Mouse (Mus musculus): ENCODE data around the gene Kctd21.
A peak's percentile ranks its signal among the peaks of the same experiment; 100 is the strongest.

Kctd21 gene

DNA sequence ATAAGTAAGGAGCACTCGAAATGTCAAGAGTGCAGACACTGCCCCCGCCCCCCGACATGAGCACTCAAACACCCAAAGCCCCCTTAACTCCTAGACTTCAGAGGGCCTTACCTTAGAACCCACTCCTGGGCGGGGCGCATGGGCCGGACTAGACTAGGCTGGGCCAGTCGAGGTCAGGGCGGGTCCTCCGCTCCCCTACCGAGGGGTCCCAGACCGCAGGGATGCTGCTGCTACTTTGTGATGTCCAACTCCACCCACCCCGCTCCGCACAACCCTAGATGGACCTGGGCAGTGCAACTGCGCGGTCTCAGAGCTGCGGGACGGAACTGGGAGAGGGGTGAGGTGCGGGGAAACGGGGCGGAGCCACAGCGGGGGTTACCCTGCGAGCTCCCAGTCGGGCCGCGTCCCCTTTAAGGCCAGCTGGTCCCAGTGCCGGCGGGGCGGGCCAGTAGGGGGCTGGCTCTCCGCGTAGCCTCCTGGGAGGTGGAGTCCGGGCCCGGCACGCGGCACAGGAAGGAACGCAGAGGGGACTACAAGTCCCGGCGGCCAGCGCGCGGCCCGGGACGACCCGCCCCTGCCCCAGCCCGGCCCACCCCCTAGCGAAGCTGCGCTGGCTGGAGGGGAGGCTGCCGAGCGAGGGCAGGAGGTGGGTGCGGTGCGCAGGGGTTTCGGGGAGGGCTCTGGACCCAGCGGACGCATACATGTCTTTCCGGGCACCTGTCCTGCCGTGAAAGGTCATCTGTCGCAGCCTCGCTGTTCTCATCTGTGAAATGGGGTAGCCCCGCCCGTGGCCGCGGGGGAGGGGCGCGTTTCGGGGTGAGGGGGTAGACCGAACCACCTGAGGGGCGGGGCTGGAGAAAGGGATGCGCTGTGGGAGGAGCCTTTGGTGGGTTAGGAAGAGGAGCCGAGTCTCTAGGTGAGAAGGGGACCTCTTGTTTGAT lies at the start of gene Kctd21, which contains the start of gene Usp35:
Gene Kctd21 (plus strand): TSS at position 602 of the 941 bp plus-strand sequence.
Gene Usp35 (minus strand): TSS at position 295 of the 941 bp plus-strand sequence.
- DNase-seq (ENCODE audit: low spot score), result peak; percentile 94

DNA sequence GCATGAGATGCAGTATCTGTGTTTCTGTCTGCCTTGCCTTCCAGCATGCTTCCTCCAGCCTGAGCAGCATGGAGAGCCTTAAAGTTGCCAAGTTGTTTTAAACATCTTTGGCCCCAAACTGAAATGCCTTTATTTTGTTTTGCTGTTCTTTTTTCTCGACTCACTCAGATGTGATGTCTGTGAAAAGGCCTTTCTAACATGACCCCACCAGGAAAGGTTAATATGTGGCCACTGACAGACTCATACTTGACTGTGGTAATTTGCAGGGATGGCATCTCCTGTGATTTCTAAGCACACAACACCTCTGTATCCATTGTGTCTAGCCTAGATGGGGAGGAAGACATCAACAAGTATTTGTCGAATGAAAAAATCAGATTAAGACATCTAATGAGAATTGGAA lies 35.1 kb upstream of the Kctd21 start:
- no peak for DNase-seq (ENCODE audit: low spot score)

DNA sequence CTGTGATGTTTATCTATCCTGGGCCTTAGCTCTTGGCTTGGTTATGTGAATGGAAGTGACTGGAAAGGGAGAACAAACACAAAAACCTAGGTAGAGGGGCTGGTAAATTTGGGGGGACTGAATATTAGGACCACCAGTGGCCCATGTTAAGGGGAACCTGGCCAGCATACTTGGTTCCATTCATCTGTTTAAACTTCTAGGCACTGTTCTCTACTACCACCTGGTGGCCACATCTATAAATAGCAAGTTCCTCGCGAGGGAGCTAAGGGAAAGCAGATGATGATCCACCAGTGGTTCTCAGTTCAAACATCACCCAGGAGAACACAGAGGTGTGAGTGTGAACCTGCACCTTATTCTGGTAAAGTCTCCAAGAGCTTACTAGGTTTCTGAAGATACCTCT lies 34.7 kb upstream of the Kctd21 start:
- peak; percentile 20 for DNase-seq (ENCODE audit: low spot score)

DNA sequence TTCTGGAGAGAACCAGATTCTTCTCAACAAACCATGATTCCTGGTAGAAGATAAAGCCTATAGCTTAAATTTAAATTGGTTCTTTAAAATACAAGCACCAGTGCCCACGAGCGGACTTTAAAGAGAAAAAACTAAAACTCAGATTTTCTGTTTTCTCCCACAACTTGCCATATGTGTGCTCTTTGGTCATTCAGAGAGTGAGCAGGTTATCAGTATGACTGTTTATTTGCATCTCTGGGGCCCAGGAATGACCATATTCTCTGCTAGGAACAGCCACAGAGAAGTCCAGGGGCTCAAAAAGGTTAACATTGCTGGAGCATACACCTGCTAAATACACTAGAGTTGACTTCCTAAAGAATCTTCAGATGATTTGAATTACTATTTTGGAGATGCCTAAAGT lies 33.8 kb upstream of the Kctd21 start:
- DNase-seq (ENCODE audit: low spot score), result no peak

DNA sequence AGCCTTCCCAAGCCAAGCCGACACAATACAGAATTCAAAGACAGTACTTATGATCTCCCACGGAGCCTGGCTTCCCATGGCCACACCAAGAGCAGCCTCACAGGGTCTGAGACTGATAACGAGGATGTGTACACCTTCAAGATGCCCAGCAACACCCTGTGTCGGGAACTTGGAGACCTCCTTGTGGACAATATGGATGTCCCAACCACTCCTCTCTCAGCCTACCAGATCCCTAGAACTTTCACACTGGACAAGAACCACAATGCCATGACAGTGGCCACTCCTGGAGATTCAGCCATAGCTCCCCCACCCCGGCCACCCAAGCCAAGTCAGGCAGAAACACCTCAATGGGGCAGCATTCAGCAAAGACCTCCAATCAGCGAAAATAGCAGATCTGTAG lies 33.2 kb upstream of the Kctd21 start:
- DNase-seq (ENCODE audit: low spot score), result peak; percentile 1

DNA sequence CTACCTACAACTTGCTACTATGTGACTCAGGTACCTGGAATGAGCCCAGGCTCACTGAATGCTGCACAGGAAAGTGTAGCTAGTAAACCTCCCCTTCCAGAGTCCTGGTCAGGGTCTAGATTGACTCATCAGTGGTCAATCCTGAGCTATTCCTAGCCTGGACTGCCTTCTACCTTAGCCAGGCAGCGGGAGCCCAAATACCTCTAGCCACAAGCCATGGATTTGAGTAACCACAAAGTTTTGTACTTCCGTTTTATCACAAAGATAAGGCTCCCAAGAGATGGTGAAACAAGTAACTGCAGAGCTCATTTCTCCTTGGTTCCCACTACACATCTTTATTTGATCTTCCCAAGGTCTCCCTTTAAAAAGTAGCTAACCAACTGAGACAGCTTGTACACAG lies 31.2 kb upstream of the Kctd21 start:
- no peak for DNase-seq (ENCODE audit: low spot score)

DNA sequence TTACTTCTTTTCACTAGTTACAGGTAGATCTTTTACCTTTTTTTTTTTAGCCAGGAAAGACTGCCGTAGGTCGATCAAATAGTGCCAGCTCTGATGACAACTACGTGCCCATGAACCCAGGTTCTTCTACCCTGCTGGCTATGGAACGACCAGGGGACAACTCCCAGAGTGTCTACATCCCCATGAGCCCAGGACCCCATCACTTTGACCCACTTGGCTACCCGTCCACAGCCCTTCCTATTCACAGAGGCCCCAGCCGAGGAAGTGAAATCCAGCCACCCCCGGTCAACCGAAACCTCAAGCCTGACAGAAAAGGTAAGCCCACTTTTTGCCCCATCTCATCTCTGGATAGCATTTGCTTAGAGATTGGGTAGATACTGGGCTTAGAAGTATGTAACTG lies 30.8 kb upstream of the Kctd21 start:
- peak; percentile 0 for DNase-seq (ENCODE audit: low spot score)

DNA sequence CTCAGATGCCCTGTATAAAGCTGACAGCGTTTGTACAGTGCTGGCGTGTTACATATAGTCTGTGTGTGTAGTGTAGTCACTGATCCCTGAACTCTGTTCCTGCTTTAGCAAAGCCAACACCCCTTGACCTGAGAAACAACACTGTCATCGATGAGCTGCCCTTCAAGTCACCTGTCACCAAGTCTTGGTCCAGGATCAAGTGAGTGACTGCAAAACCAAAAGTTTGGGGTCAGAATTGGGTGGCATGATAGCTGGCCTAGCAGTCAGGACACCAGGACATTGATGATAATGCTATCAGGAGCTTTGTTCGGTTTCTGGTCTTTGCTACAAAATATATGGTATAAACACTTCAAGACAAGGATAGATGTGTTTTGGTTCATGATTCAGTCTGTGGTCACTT lies 29.9 kb upstream of the Kctd21 start:
- DNase-seq (ENCODE audit: low spot score), result no peak

DNA sequence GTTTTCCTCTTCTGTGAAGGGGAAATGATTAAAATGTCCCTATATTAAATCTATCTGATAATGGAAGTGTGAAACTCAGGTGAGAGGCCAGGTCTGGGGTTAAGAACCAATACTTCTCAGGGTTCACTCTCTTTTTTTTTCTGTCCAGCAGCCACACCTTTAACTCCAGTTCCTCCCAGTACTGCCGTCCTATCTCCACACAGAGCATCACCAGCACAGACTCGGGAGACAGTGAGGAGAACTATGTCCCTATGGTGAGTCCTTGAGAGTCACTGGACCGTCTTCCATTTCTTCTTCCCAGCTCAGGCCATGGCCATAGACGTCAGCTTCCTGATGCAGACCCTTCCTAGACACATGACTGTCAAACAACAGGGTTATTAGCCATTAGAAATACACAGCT lies 29.3 kb upstream of the Kctd21 start:
- DNase-seq (ENCODE audit: low spot score), result no peak

DNA sequence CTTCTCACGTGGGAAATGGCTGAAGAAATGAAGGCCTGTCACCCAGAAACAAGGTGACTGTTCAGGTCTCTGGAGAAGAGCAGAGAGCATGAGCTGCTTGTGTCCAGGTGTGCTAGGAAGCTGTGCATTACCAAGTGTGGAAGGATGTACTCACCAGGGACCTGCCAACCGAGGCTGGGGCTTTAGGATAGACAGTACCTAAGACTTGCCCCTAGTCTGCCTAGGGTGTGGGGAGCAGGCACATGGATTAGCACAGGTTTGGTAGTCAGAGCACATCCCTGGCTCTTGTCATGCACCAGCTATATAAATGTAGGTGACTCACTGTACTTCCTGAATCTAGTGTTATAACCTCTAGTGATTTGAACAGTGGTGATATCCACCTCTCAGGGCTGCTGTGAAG lies 28.5 kb upstream of the Kctd21 start:
- DNase-seq (ENCODE audit: low spot score), result no peak

DNA sequence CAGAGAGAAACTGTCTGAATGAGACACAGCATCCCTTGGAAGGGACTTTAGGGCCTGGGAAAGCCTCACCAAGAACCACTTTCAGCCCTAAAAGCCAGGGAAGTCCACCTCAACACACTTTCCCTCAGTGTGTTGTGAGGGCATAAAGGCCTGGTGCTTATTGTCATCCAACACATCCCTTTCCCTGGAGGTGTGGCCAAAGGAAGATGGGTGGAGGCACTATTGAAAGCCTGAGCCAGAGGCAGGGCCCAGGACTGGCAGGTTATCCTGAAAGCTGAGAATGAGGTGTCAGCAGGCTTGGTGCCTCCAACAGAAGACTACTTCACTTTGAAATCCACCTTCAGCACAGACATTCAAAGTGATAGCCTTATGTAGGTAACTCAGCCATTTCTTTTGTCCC lies 27.7 kb upstream of the Kctd21 start:
- no peak for DNase-seq (ENCODE audit: low spot score)

DNA sequence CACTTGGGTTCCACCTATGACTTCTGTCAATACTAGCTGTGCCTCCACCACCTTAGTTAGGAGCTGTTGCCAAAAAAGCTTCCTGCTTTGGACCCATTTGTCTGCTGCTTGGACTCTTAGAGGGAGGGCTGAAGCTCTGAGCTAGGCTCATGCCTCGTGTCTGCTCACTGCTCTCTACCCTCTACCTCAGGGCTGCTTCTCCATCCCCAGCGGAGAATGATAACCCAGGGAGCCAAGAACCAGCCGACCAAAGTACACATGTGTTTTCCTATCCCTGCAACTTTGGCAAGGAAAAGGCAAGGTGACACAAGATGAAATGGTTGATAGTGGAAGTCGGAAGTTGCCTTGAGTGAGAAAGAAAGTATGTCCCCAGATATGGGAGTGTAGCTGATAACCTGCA lies 26.9 kb upstream of the Kctd21 start:
- DNase-seq (ENCODE audit: low spot score), result no peak

DNA sequence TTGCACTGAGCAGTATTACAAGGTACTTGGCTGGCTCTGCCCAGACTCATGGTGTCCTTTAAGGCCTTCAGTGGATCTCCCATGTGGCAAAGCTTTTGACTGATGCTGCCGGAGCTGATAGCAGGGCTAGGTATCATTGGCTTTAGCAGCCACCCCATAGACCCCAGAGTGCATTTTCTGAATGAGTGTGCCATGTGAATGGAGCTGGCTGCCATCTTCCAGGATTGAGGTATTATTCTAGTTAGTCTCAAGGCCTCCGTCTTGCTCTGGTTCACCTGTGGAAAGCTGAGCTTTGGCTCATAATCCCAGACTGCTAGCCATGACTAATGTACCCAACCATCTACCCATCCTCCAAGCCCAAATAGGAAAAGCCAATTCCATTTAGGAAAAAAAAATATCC lies 25.3 kb upstream of the Kctd21 start:
- DNase-seq (ENCODE audit: low spot score), result peak; percentile 1

DNA sequence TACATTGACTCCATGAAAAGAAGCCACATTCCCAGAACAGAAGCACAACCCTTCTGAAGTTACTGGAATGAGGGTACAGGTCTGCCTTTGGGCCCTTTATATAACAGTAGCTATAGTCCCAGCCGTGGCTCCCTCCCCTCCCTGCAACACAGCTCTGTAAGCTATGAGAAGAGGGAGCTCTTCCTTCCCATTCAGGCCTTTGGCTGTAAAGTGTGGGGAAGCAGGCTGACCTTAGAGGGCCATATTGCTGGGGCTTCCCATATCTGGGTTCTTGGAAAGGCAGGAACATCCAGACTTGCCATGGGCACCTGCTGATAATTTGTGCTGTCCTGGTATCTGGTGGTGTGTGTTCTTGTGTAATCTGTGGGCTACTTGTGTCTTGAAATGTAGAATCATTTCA lies 24.6 kb upstream of the Kctd21 start:
- no peak for DNase-seq (ENCODE audit: low spot score)

DNA sequence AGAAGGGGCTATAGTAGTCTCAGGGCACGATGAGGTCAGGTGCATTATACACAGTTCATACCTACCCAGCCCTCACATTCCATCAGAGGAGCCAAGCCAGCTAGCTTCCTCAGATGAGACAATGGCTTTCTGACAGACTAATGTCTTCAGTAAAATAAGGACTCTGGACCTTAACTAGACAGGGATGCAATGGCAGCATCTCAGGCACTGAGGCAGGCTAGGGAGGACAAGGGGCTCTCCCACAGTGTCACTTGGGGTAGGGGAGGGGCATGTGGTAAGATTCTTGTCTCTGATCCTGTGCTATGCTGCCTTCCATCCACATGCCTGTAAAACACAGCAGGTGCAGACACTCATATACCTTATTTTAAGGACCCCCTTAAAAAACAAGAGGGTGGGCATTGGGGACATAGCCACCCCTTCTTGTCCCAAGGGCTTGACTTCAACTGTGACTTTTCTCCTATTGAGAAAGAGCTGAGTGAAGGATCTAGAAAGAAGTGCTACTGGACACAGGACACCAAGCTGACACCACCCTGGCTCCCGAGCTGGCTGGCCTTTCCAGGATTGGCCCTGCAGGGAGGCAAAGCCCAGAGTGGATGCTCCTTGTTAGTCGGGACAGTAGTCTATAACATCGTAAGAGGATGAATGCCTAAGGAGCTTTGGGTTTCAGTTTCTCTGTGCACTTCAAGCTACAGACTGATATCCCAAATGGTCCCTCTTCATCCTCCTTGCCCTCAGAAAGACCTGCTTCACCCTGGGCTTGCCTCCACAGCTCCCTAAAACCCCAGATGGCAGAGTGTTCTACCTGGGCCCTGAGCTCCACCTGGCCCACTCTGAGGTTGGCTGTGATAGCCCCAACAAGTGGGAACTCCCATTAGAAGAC lies 22.4 kb upstream of the Kctd21 start:
- peak; percentile 1 for DNase-seq (ENCODE audit: low spot score)

DNA sequence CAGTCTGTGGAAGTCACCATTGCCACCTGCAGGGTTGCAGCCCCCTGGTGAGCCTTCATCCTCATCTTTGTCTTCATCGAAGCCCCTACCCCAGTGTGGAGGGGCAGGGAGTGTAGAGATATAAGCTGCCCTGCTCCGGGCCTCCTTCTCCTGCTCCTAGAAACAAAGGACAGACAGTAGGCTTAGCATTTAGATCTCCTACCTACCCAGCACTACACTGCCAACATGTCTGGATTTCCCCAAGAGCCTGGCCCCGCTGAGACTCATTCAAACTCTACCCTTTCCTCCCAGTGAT lies 21.8 kb upstream of the Kctd21 start:
- peak; percentile 1 for DNase-seq (ENCODE audit: low spot score)

DNA sequence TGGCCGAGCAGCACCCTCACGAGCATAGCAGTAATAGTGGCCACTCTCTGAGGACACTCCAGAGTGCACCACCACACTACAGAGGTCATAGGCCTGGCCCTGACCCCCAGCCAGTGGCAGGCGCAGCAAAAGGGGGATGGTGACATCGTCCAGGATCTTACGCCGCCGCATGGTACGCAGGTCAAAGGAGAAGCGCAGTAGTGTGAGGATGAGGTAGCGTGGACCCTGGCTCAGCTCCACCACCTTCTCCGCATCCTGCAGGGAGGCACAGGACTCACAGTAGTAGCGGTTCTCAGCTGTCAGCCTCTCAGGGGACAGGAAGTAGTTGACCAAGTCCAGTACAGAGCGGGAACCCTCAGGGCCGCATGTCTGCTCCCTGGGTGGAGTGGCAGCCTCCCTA lies 20.5 kb upstream of the Kctd21 start:
- no peak for DNase-seq (ENCODE audit: low spot score)

DNA sequence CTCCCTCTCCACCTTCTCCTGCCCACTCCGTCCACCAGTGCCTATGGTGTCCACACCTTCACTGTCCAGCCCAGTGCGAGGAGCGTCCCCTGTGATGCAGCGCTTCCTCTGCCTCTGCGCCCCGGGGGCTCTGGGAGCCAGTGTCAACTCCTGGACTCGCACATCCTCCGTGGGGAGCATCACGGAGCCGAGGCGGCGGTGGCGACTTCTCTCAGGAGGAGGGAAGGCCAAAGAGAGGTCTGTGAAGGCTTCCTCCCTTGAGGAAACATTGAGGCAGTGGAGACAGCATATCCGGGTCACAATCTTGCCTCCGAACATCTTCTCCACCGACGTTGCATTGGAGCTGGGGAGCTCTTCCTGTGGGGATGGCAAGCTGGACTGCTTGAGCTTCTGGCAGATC lies 19.9 kb upstream of the Kctd21 start:
- DNase-seq (ENCODE audit: low spot score), result no peak

DNA sequence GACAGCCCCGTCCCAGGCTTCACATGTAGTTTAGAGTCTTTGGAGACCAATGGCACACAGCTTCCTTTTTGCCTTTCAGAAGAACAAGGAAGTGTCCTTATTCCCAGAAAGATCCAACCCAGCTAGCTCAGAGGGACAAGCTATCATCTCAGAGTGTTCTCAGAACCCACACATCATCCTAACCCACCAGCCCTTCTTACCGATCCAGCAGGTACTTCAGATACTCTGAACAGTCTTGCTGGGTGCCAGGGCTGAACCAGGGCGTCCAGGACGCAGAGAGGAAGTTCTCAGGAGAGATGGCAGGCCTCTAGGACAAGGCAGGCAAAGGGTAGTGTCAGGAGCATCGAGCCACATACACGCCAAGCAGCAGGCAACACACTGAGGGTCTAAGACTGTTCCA lies 19.3 kb upstream of the Kctd21 start:
- no peak for DNase-seq (ENCODE audit: low spot score)

DNA sequence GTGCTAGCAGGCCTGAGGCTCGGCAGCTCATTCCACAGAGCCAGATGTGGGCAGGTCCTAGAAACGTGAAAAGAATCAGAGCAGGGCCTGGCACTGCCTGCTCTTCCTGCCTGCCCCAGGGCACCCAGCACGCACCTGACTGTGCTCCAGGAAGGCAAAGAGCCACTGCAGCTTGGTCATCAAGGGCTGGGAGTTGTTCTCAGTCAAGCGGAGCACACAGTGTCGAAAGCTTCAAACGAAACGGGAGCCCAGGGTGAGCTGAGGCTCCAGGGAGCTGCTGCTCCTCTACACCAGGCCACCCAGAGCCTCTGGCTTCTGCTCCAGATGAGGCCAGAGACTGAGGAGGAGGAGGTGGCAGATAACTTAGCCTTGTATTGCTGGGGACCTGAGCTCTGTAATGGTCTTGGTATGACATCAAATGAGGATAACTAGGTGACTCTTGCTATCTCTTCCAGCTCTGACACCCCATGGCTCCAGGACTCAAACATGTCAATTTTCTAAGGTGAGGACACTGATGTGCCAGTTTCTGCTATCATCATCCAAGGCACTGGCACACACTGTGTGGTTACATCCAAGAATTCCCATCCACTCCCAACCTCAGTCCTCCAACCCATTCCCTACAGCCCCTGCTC lies 18.6 kb upstream of the Kctd21 start:
- DNase-seq (ENCODE audit: low spot score), result no peak

DNA sequence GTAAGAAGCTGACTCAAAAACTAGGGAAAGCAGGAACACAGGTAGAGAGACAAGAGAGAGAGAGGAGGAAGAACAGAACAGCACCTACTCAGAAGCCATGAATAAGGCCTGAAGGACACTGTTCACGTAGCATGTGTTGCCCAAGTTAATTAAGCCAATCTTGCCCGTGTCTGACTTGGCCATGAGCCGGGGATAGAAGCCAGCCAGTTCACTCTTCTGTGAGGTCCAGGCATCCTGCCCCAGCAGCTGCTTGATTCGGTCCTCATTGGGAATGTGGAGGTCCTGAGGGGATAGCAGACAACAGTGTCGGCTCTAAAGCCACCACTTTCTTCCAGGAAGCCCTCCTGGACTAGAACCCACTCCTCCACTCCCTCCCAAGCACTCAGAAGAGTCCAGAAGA lies 17.5 kb upstream of the Kctd21 start:
- DNase-seq (ENCODE audit: low spot score), result no peak

DNA sequence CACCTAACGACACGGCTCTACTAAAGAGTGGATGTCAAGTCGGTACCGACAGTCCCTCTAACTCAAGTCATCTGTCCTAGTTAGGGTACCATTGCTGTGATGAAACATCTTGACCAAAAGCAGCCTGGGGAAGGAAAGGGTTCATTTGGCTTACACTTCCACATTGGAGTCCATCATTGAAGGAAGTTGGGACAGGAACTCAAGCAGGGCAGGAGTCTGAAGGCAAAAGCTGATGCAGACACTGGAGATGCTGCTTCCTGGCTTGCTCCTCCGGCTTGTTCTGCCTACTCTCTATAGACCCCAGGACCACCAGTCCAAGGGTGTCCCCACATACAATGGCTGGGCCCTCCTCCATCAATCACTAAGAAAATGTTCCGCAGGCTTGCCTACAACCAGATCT lies 16.5 kb upstream of the Kctd21 start:
- DNase-seq (ENCODE audit: low spot score), result no peak

DNA sequence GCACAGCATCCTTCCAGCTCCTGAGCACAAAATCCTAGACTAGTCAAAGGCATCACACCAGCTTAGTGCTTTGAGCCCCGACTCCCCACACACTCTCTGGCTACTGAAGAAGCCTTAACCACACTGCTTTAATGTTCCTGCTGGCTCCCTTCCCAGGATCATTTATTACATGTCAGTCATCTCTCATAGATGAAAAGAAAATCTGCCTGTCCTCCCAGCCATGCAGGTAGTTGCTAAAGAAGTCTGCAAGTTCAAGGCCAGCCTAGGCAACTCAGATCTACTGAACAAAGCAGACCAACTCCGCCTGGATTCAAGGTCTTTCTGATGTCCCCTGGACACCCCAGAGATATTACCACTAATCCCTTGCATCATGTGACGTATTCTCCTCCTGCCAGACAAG lies 14.4 kb upstream of the Kctd21 start:
- no peak for DNase-seq (ENCODE audit: low spot score)

All from ovary, adult 18-20 months (tissue).